Mouse (Mus musculus): ENCODE measurements around the gene Gm10720. TPM values are rescaled to one million over a fixed set of nuclear protein-coding genes. Genes with fewer than 3 reads are reported as not detected.
"Not testable (repeated sequence)": the region's sequence is repeated elsewhere in the genome, so short reads cannot be mapped to it uniquely, and the experiment has no call there.

The Gm10720 gene
- total RNA-seq (2018; cell fraction: chromatin; rRNA removed) = not detected
- total RNA-seq (2018; cell fraction: cytosol; rRNA removed) = not detected
- total RNA-seq (2018; cell fraction: nucleus; rRNA removed) = not detected
- not detected in 3 replicates for polyA plus RNA-seq (2018)

DNA sequence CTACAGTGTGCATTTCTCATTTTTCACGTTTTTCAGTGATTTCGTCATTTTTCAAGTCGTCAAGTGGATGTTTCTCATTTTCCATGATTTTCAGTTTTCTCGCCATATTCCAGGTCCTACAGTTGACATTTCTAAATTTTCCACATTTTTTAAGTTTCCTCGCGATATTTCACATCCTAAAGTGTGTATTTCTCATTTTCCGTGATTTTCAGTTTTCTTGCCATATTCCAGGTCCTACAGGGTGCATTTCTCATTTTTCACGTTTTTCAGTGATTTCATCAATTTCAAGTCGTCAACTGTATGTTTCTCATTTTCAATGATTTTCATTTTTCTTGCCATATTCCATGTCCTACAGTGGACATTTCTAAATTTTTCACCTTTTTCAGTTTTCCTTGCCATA, at the start of gene Gm10720:
TSS of gene Gm10720 (plus strand) at position 301 of the 400 bp plus-strand sequence.
- WGBS (ENCODE audit: missing documents) = 60% methylated on average over 9 of the region's 9 CpGs
- H3K27ac ChIP-seq; H3K36me3 ChIP-seq (ENCODE audit: inconsistent target); H3K4me3 ChIP-seq (ENCODE audit: inconsistent target); H3K79me2 ChIP-seq (ENCODE audit: inconsistent target): not testable (repeated sequence)

GRCm38 (mm10) chr9:3000445-3000972, 14.9 kb upstream of the Gm10720 start, which contains the start of gene Gm10722:
TSS of gene Gm10722 (plus strand) at chr9:3000922.
- H3K4me3 ChIP-seq (ENCODE audit: inconsistent target) = not testable (repeated sequence)

DNA sequence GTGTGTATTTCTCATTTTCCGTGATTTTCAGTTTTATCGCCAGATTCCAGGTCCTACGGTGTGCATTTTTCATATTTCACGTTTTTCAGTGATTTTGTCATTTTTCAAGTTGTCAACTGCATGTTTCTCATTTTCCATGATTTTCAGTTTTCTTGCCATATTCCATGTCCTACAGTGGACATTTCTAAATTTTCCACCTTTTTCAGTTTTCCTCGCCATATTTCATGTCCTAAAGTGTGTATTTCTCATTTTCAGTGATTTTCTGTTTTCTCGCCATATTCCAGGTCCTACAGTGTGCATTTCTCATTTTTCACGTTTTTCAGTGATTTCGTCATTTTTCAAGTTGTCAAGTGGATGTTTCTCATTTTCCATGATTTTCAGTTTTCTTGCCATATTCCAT, 14.4 kb upstream of the Gm10720 start:
- 70% methylated on average over 8 of the region's 8 CpGs for WGBS (ENCODE audit: missing documents)

More at GRCm38 (mm10) chr9:3000445-3000972, 14.9 kb upstream of the Gm10720 start, which contains the start of gene Gm10722:
- H3K36me3 ChIP-seq (ENCODE audit: inconsistent target); H3K27ac ChIP-seq; H3K79me2 ChIP-seq (ENCODE audit: inconsistent target): not testable (repeated sequence)
- 75% methylated on average over 12 of the region's 12 CpGs for WGBS (ENCODE audit: missing documents)

GRCm38 (mm10) chr9:3001948-3002659, 13.3 kb upstream of the Gm10720 start:
- H3K4me3 ChIP-seq (ENCODE audit: inconsistent target); H3K27ac ChIP-seq; H3K79me2 ChIP-seq (ENCODE audit: inconsistent target); H3K36me3 ChIP-seq (ENCODE audit: inconsistent target): not testable (repeated sequence)
- 77% methylated on average over 11 of the region's 11 CpGs for WGBS (ENCODE audit: missing documents)

More for the DNA sequence above, 14.4 kb upstream of the Gm10720 start:
- H3K36me3 ChIP-seq (ENCODE audit: inconsistent target); H3K4me3 ChIP-seq (ENCODE audit: inconsistent target); H3K79me2 ChIP-seq (ENCODE audit: inconsistent target); H3K27ac ChIP-seq: not testable (repeated sequence)

DNA sequence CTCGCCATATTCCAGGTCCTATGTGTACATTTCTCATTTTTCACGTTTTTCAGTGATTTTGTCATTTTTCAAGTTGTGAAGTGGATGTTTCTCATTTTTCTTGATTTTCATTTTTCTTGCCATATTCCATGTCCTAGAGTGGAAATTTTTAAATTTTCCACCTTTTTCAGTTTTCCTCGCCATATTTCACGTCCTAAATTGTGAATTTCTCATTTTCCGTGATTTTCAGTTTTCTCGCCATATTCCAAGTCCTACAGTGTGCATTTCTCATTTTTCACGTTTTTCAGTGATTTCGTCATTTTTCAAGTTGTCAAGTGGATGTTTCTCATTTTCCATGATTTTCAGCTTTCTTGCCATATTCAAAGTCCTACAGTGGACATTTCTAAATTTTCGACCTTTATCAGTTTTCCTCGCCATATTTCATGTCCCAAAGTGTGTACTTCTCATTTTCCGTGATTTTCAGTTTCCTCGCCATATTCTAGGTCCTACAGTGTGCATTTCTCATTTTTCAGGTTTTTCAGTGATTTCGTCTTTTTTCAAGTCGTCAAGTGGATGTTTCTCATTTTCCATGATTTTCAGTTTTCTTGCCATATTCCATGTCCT, 12.6 kb upstream of the Gm10720 start, which contains the start of gene Gm11168:
TSS of gene Gm11168 (plus strand) at position 553 of the 603 bp plus-strand sequence.
- H3K4me3 ChIP-seq (ENCODE audit: inconsistent target); H3K36me3 ChIP-seq (ENCODE audit: inconsistent target); H3K27ac ChIP-seq; H3K79me2 ChIP-seq (ENCODE audit: inconsistent target): not testable (repeated sequence)
- 78% methylated on average over 9 of the region's 14 CpGs for WGBS (ENCODE audit: missing documents)

- not testable (repeated sequence) for H3K27ac ChIP-seq; H3K79me2 ChIP-seq (ENCODE audit: inconsistent target); H3K4me3 ChIP-seq (ENCODE audit: inconsistent target); H3K36me3 ChIP-seq (ENCODE audit: inconsistent target)
- 76% methylated on average over 5 of the region's 5 CpGs for WGBS (ENCODE audit: missing documents)
Observed at GRCm38 (mm10) chr9:3006179-3006578, 9.3 kb upstream of the Gm10720 start.

DNA sequence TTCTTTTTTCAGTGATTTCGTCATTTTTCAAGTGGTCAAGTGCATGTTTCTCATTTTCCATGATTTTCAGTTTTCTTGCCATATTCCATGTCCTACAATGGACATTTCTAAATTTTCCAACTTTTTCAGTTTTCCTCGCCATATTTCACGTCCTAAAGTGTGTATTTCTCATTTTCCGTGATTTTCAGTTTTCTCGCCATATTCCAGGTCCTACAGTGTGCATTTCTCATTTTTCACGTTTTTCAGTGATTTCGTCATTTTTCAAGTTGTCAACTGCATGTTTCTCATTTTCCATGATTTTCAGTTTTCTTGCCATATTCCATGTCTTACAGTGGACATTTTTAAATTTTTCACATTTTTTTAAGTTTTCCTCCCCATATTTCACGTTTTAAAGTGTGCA, 8.8 kb upstream of the Gm10720 start:
- WGBS (ENCODE audit: missing documents) = 76% methylated on average over 7 of the region's 8 CpGs
- H3K79me2 ChIP-seq (ENCODE audit: inconsistent target); H3K4me3 ChIP-seq (ENCODE audit: inconsistent target); H3K36me3 ChIP-seq (ENCODE audit: inconsistent target); H3K27ac ChIP-seq: not testable (repeated sequence)

DNA sequence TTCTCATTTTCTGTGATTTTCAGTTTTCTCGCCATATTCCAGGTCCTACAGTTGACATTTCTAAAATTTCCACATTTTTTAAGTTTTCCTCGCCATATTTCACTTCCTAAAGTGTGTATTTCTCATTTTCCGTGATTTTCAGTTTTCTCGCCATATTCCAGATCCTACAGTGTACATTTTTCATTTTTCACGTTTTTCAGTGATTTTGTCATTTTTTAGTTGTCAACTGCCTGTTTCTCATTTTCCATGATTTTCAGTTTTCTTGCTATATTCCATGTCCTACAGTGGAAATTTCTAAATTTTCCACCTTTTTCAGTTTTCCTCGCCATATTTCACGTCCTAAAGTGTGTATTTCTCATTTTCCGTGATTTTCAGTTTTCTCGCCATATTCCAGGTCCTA, 8.2 kb upstream of the Gm10720 start:
- WGBS (ENCODE audit: missing documents) = 77% methylated on average over 9 of the region's 9 CpGs
- H3K4me3 ChIP-seq (ENCODE audit: inconsistent target); H3K27ac ChIP-seq; H3K79me2 ChIP-seq (ENCODE audit: inconsistent target); H3K36me3 ChIP-seq (ENCODE audit: inconsistent target): not testable (repeated sequence)

DNA sequence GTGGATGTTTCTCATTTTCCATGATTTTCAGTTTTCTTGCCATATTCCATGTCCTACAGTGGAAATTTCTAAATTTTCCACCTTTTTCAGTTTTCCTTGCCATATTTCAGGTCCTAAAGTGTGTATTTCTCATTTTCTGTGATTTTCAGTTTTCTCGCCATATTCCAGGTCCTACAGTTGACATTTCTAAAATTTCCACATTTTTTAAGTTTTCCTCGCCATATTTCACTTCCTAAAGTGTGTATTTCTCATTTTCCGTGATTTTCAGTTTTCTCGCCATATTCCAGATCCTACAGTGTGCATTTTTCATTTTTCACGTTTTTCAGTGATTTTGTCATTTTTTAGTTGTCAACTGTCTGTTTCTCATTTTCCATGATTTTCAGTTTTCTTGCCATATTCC, 6.1 kb upstream of the Gm10720 start:
- H3K4me3 ChIP-seq (ENCODE audit: inconsistent target); H3K27ac ChIP-seq; H3K36me3 ChIP-seq (ENCODE audit: inconsistent target); H3K79me2 ChIP-seq (ENCODE audit: inconsistent target): not testable (repeated sequence)
- no CpG with 5 or more reads among the region's 5 CpGs for WGBS (ENCODE audit: missing documents)

GRCm38 (mm10) chr9:3012054-3012621, 3.3 kb upstream of the Gm10720 start:
- not testable (repeated sequence) for H3K79me2 ChIP-seq (ENCODE audit: inconsistent target); H3K27ac ChIP-seq; H3K36me3 ChIP-seq (ENCODE audit: inconsistent target); H3K4me3 ChIP-seq (ENCODE audit: inconsistent target)
- 80% methylated on average over 4 of the region's 7 CpGs for WGBS (ENCODE audit: missing documents)

DNA sequence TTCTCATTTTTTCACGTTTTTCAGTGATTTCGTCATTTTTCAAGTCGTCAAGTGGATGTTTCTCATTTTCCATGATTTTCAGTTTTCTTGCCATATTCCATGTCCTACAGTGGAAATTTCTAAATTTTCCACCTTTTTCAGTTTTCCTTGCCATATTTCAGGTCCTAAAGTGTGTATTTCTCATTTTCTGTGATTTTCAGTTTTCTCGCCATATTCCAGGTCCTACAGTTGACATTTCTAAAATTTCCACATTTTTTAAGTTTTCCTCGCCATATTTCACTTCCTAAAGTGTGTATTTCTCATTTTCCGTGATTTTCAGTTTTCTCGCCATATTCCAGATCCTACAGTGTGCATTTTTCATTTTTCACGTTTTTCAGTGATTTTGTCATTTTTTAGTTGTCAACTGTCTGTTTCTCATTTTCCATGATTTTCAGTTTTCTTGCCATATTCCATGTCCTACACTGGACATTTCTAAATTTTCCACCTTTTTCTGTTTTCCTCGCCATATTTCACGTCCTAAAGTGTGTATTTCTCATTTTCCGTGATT, 2.6 kb upstream of the Gm10720 start, which contains the start of gene Gm10721:
TSS of gene Gm10721 (plus strand) at position 408 of the 547 bp plus-strand sequence.
- not testable (repeated sequence) for H3K36me3 ChIP-seq (ENCODE audit: inconsistent target); H3K79me2 ChIP-seq (ENCODE audit: inconsistent target)
- WGBS (ENCODE audit: missing documents) = 43% methylated on average over 1 of the region's 11 CpGs

GRCm38 (mm10) chr9:3015896-3016295, 442 bp downstream of the Gm10720 start:
- not testable (repeated sequence) for H3K4me3 ChIP-seq (ENCODE audit: inconsistent target); H3K27ac ChIP-seq; H3K36me3 ChIP-seq (ENCODE audit: inconsistent target); H3K79me2 ChIP-seq (ENCODE audit: inconsistent target)
- WGBS (ENCODE audit: missing documents) = 75% methylated on average over 6 of the region's 6 CpGs

More for the DNA sequence above, 2.6 kb upstream of the Gm10720 start, which contains the start of gene Gm10721:
- H3K27ac ChIP-seq; H3K4me3 ChIP-seq (ENCODE audit: inconsistent target): not testable (repeated sequence)

DNA sequence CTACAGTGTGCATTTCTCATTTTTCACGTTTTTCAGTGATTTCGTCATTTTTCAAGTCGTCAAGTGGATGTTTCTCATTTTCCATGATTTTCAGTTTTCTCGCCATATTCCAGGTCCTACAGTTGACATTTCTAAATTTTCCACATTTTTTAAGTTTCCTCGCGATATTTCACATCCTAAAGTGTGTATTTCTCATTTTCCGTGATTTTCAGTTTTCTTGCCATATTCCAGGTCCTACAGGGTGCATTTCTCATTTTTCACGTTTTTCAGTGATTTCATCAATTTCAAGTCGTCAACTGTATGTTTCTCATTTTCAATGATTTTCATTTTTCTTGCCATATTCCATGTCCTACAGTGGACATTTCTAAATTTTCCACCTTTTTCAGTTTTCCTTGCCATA, 1.7 kb downstream of the Gm10720 start, which contains the start of gene Gm10719:
TSS of gene Gm10719 (plus strand) at position 301 of the 400 bp plus-strand sequence.
- 50% methylated on average over 4 of the region's 9 CpGs for WGBS (ENCODE audit: missing documents)
- not testable (repeated sequence) for H3K79me2 ChIP-seq (ENCODE audit: inconsistent target); H3K4me3 ChIP-seq (ENCODE audit: inconsistent target); H3K36me3 ChIP-seq (ENCODE audit: inconsistent target); H3K27ac ChIP-seq

GRCm38 (mm10) chr9:3018944-3019343, 3.5 kb downstream of the Gm10720 start:
- not testable (repeated sequence) for H3K36me3 ChIP-seq (ENCODE audit: inconsistent target); H3K79me2 ChIP-seq (ENCODE audit: inconsistent target); H3K4me3 ChIP-seq (ENCODE audit: inconsistent target); H3K27ac ChIP-seq
- 60% methylated on average over 9 of the region's 9 CpGs for WGBS (ENCODE audit: missing documents)
